Mouse (Mus musculus): ENCODE measurements around the gene Ndufa4l2. TPM values are rescaled to one million over a fixed set of nuclear protein-coding genes. Genes with fewer than 3 reads are reported as not detected.

The Ndufa4l2 gene
- total and polyA plus RNA-seq, 2 experiments = 0.09 to 4.4 TPM

- Histone ChIP-seq H3K4me1 (ENCODE audit: control insufficient read depth, insufficient read depth, low read length) (no peaks in the 10 kb centered on the region), H3K9ac (ENCODE audit: low read depth, low read length) (no peak overlapping the region), H3K27ac (replicated peaks; ENCODE audit: insufficient read depth, low read depth, low read length) (no peak overlapping the region), H3K27me3 (ENCODE audit: control insufficient read depth, insufficient read depth, low read length) (no peaks in the 10 kb centered on the region), H3K4me3 (ENCODE audit: insufficient read depth, low read depth, low read length) (no peak overlapping the region), H3K79me2 (ENCODE audit: control insufficient read depth, insufficient read depth, low read length) (no peaks in the 10 kb centered on the region), H3K36me3 (ENCODE audit: control insufficient read depth, insufficient read depth, low read length) (peaks cover 67% of the 10 kb centered on the region)
- 74% methylated on average over 6 of the region's 6 CpGs for whole genome bisulfite sequencing
- no peak for DNase-seq (ENCODE audit: extremely low read depth, low read depth, low spot score)
- TF ChIP-seq CTCF (IDR thresholded peaks at IDR 0.05; ENCODE audit: low read depth, low read length) = no peak
- no peak for TF ChIP-seq POLR2A (IDR thresholded peaks at IDR 0.05; ENCODE audit: extremely low read depth, insufficient read depth, low read length)
Measured at GRCm38 (mm10) chr10:127542720-127543119, 28.0 kb downstream of the Ndufa4l2 start.

GRCm38 (mm10) chr10:127543916-127544315 lies 29.1 kb downstream of the Ndufa4l2 start:
- Histone ChIP-seq H3K79me2 (ENCODE audit: control insufficient read depth, insufficient read depth, low read length) (no peaks in the 10 kb centered on the region), H3K27me3 (ENCODE audit: control insufficient read depth, insufficient read depth, low read length) (no peaks in the 10 kb centered on the region), H3K9ac (ENCODE audit: low read depth, low read length) (no peak overlapping the region), H3K4me3 (ENCODE audit: insufficient read depth, low read depth, low read length) (no peak overlapping the region), H3K27ac (replicated peaks; ENCODE audit: insufficient read depth, low read depth, low read length) (no peak overlapping the region), H3K4me1 (ENCODE audit: control insufficient read depth, insufficient read depth, low read length) (no peaks in the 10 kb centered on the region), H3K36me3 (ENCODE audit: control insufficient read depth, insufficient read depth, low read length) (peaks cover 72% of the 10 kb centered on the region)
- no peak for DNase-seq (ENCODE audit: extremely low read depth, low read depth, low spot score)
- TF ChIP-seq CTCF (IDR thresholded peaks at IDR 0.05; ENCODE audit: low read depth, low read length) = no peak
- TF ChIP-seq POLR2A (IDR thresholded peaks at IDR 0.05; ENCODE audit: extremely low read depth, insufficient read depth, low read length) = no peak
- WGBS = 45% methylated on average over 3 of the region's 3 CpGs

GRCm38 (mm10) chr10:127544375-127544774 lies 29.6 kb downstream of the Ndufa4l2 start:
- no peak for DNase-seq (ENCODE audit: extremely low read depth, low read depth, low spot score)
- H3K36me3 ChIP-seq (ENCODE audit: control insufficient read depth, insufficient read depth, low read length) = peaks cover 73% of the 10 kb centered on the region
- 92% methylated on average over 20 of the region's 20 CpGs for WGBS

GRCm38 (mm10) chr10:127546505-127546904 lies 31.7 kb downstream of the Ndufa4l2 start:
- Histone ChIP-seq H3K79me2 (ENCODE audit: control insufficient read depth, insufficient read depth, low read length) (no peaks in the 10 kb centered on the region), H3K4me3 (ENCODE audit: insufficient read depth, low read depth, low read length) (no peak overlapping the region), H3K4me1 (ENCODE audit: control insufficient read depth, insufficient read depth, low read length) (no peaks in the 10 kb centered on the region), H3K36me3 (ENCODE audit: control insufficient read depth, insufficient read depth, low read length) (peaks cover 66% of the 10 kb centered on the region), H3K9ac (ENCODE audit: low read depth, low read length) (no peak overlapping the region), H3K27ac (replicated peaks; ENCODE audit: insufficient read depth, low read depth, low read length) (no peak overlapping the region), H3K27me3 (ENCODE audit: control insufficient read depth, insufficient read depth, low read length) (no peaks in the 10 kb centered on the region)
- DNase-seq (ENCODE audit: extremely low read depth, low read depth, low spot score) = no peak
- no peak for TF ChIP-seq CTCF (IDR thresholded peaks at IDR 0.05; ENCODE audit: low read depth, low read length)
- TF ChIP-seq POLR2A (IDR thresholded peaks at IDR 0.05; ENCODE audit: extremely low read depth, insufficient read depth, low read length) = no peak
- 86% methylated on average over 7 of the region's 7 CpGs for WGBS

More at GRCm38 (mm10) chr10:127544375-127544774, 29.6 kb downstream of the Ndufa4l2 start:
- Histone ChIP-seq H3K27ac (replicated peaks; ENCODE audit: insufficient read depth, low read depth, low read length) (no peak overlapping the region), H3K4me1 (ENCODE audit: control insufficient read depth, insufficient read depth, low read length) (no peaks in the 10 kb centered on the region), H3K79me2 (ENCODE audit: control insufficient read depth, insufficient read depth, low read length) (no peaks in the 10 kb centered on the region), H3K27me3 (ENCODE audit: control insufficient read depth, insufficient read depth, low read length) (no peaks in the 10 kb centered on the region), H3K9ac (ENCODE audit: low read depth, low read length) (no peak overlapping the region), H3K4me3 (ENCODE audit: insufficient read depth, low read depth, low read length) (no peak overlapping the region)
- TF ChIP-seq POLR2A (IDR thresholded peaks at IDR 0.05; ENCODE audit: extremely low read depth, insufficient read depth, low read length) (no peak), CTCF (IDR thresholded peaks at IDR 0.05; ENCODE audit: low read depth, low read length) (no peak)

- Histone ChIP-seq H3K4me3 (ENCODE audit: insufficient read depth, low read depth, low read length) (no peak overlapping the region), H3K79me2 (ENCODE audit: control insufficient read depth, insufficient read depth, low read length) (no peaks in the 10 kb centered on the region), H3K36me3 (ENCODE audit: control insufficient read depth, insufficient read depth, low read length) (peaks cover 69% of the 10 kb centered on the region), H3K27me3 (ENCODE audit: control insufficient read depth, insufficient read depth, low read length) (no peaks in the 10 kb centered on the region), H3K9ac (ENCODE audit: low read depth, low read length) (no peak overlapping the region), H3K4me1 (ENCODE audit: control insufficient read depth, insufficient read depth, low read length) (no peaks in the 10 kb centered on the region), H3K27ac (replicated peaks; ENCODE audit: insufficient read depth, low read depth, low read length) (no peak overlapping the region)
- no peak for DNase-seq (ENCODE audit: extremely low read depth, low read depth, low spot score)
- TF ChIP-seq POLR2A (IDR thresholded peaks at IDR 0.05; ENCODE audit: extremely low read depth, insufficient read depth, low read length) (no peak), CTCF (IDR thresholded peaks at IDR 0.05; ENCODE audit: low read depth, low read length) (no peak)
- WGBS = 96% methylated on average over 15 of the region's 15 CpGs
Measured at GRCm38 (mm10) chr10:127548236-127548635, 33.5 kb downstream of the Ndufa4l2 start.

- Histone ChIP-seq H3K9ac (ENCODE audit: low read depth, low read length) (no peak overlapping the region), H3K79me2 (ENCODE audit: control insufficient read depth, insufficient read depth, low read length) (no peaks in the 10 kb centered on the region), H3K36me3 (ENCODE audit: control insufficient read depth, insufficient read depth, low read length) (peaks cover 68% of the 10 kb centered on the region), H3K4me3 (ENCODE audit: insufficient read depth, low read depth, low read length) (no peak overlapping the region), H3K27me3 (ENCODE audit: control insufficient read depth, insufficient read depth, low read length) (no peaks in the 10 kb centered on the region), H3K4me1 (ENCODE audit: control insufficient read depth, insufficient read depth, low read length) (no peaks in the 10 kb centered on the region), H3K27ac (replicated peaks; ENCODE audit: insufficient read depth, low read depth, low read length) (no peak overlapping the region)
- WGBS = 93% methylated on average over 17 of the region's 17 CpGs
- no peak for DNase-seq (ENCODE audit: extremely low read depth, low read depth, low spot score)
- TF ChIP-seq POLR2A (IDR thresholded peaks at IDR 0.05; ENCODE audit: extremely low read depth, insufficient read depth, low read length) (no peak), CTCF (IDR thresholded peaks at IDR 0.05; ENCODE audit: low read depth, low read length) (no peak)
Measured at GRCm38 (mm10) chr10:127549892-127550291, 35.1 kb downstream of the Ndufa4l2 start.

Measured in liver, adult 2 months (tissue).